Mouse (Mus musculus) c-Kit-positive CD71-negative TER-119-negative erythroid progenitor cells, embryonic 14.5 days (primary cell): Measurements from ENCODE around the gene Gm26938.

Source experiments
- DNase-seq: peaks from one replicate; pipeline ENCODE4 v3.0.0-alpha.2; 2013; ENCODE audit warnings: low read depth

Gm26938 gene

GRCm38 (mm10) chr5:139815964-139816363 lies 10.2 kb downstream of the Gm26938 start:
- DNase-seq: no peak

- DNase-seq: no peak
Measured at GRCm38 (mm10) chr5:139813963-139814381, 12.2 kb downstream of the Gm26938 start.

GRCm38 (mm10) chr5:139813126-139813490 lies 13.1 kb downstream of the Gm26938 start:
- no peak for DNase-seq

GRCm38 (mm10) chr5:139812398-139813125 lies 13.6 kb downstream of the Gm26938 start:
- DNase-seq: no peak

- DNase-seq: no peak
Measured at GRCm38 (mm10) chr5:139811677-139812397, 14.4 kb downstream of the Gm26938 start.

- DNase-seq: no peak
Measured at GRCm38 (mm10) chr5:139809397-139809796, 16.8 kb downstream of the Gm26938 start.

- DNase-seq: no peak
Measured at GRCm38 (mm10) chr5:139805924-139806323, 20.3 kb downstream of the Gm26938 start.

GRCm38 (mm10) chr5:139804573-139805111 lies 21.6 kb downstream of the Gm26938 start:
- no peak for DNase-seq

- no peak for DNase-seq
Measured at GRCm38 (mm10) chr5:139804107-139804551, 22.1 kb downstream of the Gm26938 start.

- DNase-seq: no peak
Measured at GRCm38 (mm10) chr5:139803601-139804102, 22.6 kb downstream of the Gm26938 start.

GRCm38 (mm10) chr5:139803165-139803564 lies 23.0 kb downstream of the Gm26938 start:
- no peak for DNase-seq

- no peak for DNase-seq
Measured at GRCm38 (mm10) chr5:139801880-139802279, 24.3 kb downstream of the Gm26938 start.

GRCm38 (mm10) chr5:139801231-139801630 lies 25.0 kb downstream of the Gm26938 start:
- DNase-seq: no peak

GRCm38 (mm10) chr5:139799801-139800590 lies 26.2 kb downstream of the Gm26938 start:
- no peak for DNase-seq

GRCm38 (mm10) chr5:139799041-139799440 lies 27.2 kb downstream of the Gm26938 start:
- no peak for DNase-seq

GRCm38 (mm10) chr5:139798168-139798900 lies 27.9 kb downstream of the Gm26938 start:
- no peak for DNase-seq

- no peak for DNase-seq
Measured at GRCm38 (mm10) chr5:139797473-139798167, 28.6 kb downstream of the Gm26938 start.

GRCm38 (mm10) chr5:139796900-139797299 lies 29.3 kb downstream of the Gm26938 start:
- DNase-seq: no peak

GRCm38 (mm10) chr5:139796001-139796620 lies 30.1 kb downstream of the Gm26938 start:
- no peak for DNase-seq

GRCm38 (mm10) chr5:139794938-139795337 lies 31.3 kb downstream of the Gm26938 start:
- DNase-seq: no peak
